Mouse (Mus musculus) midbrain, embryonic 13.5 days (tissue): ENCODE data around the gene Nmt1. TPM values are rescaled to one million over a fixed set of nuclear protein-coding genes. Genes with fewer than 3 reads are reported as not detected.
A peak's percentile ranks its signal among the peaks of the same experiment; 100 is the strongest.

ENCODE experiments used
- ATAC-seq: fragments of 200-750 bp; cut with Nextera tagmentation; 2 replicates; pipeline ENCODE4 v1.8.0; 2017; ENCODE audit warnings: mild to moderate bottlenecking, moderate TSS enrichment, moderate library complexity
- H3K27ac ChIP-seq: fragments of 300-500 bp; sonication (generic); 2 replicates; pipeline ENCODE4 v1.5.1; 2015; ENCODE audit warnings: inconsistent platforms, mild to moderate bottlenecking, moderate library complexity
- H3K27me3 ChIP-seq: fragments of 300-500 bp; sonication (generic); 2 replicates; pipeline ENCODE4 v1.6.1; 2015; ENCODE audit warnings: mild to moderate bottlenecking, inconsistent platforms
- H3K36me3 ChIP-seq: fragments of 300-500 bp; sonication (generic); 2 replicates; pipeline ENCODE4 v1.6.1; 2015; ENCODE audit warnings: mild to moderate bottlenecking, inconsistent platforms
- H3K4me1 ChIP-seq: fragments of 300-500 bp; sonication (generic); replicated peaks from 2 replicates; pipeline ENCODE4 v1.6.1; 2015; ENCODE audit warnings: inconsistent platforms
- H3K4me2 ChIP-seq: fragments of 300-500 bp; sonication (generic); replicated peaks from 2 replicates; pipeline ENCODE4 v1.6.1; 2015; ENCODE audit warnings: moderate library complexity, mild to moderate bottlenecking, inconsistent platforms
- H3K4me3 ChIP-seq: fragments of 300-500 bp; sonication (generic); replicated peaks from 2 replicates; pipeline ENCODE4 v1.5.1; 2015; ENCODE audit warnings: mild to moderate bottlenecking, inconsistent platforms
- H3K9ac ChIP-seq: fragments of 300-500 bp; sonication (generic); replicated peaks from 2 replicates; pipeline ENCODE4 v1.6.1; 2015; ENCODE audit warnings: mild to moderate bottlenecking, inconsistent platforms
- H3K9me3 ChIP-seq: fragments of 300-500 bp; sonication (generic); 2 replicates; pipeline ENCODE4 v1.6.1; 2016; ENCODE audit warnings: mild to moderate bottlenecking, inconsistent platforms
- WGBS: fragments of 180-500 bp; shearing (Covaris S2); methylation state at CpG from one replicate; pipeline ENCODE4 v1.1.7; 2015; 5-methylcytosine and 5-hydroxymethylcytosine counted together
- polyA plus RNA-seq: library from polyadenylated mRNA; unstranded; fragments of >200 nt; fragmentation: Nextera tagmentation; extraction: Ambion mirVana; gene quantifications from 2 replicates; pipeline ENCODE4 v1.2.1, GENCODE M21; 2015

Nmt1 gene
- polyA plus RNA-seq, 1 experiment from 2014 or later, result 45.2 TPM

DNA sequence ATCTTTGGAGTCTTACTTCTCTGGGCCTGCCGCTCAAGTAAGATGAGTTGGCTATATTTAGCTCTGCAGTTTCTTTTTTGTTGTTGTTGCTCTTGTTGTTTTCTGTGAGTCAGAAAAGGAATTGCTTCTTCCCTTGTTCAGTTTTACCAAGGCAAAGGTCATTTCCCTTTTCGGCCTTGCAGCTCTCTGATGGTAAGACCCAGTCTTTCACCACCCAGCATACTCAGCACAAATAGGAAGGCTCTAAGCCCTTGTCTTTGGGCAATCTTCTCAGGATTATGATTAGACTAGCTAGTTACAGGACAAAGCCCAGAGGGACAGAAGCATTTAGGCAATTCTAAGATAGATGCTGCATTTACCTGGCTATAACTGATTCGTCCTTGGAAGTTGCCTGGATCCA, 1.1 kb upstream of the Nmt1 start:
- ATAC-seq, result no peak
- Histone ChIP-seq H3K27ac (no peak overlapping the region), H3K9me3 (no peaks in the 10 kb centered on the region), H3K9ac (no peak overlapping the region), H3K4me3 (no peak overlapping the region), H3K27me3 (no peaks in the 10 kb centered on the region), H3K4me1 (peaks cover 26% of the 10 kb centered on the region), H3K36me3 (peaks cover 7% of the 10 kb centered on the region; the same call in 1 of the 2 replicates), H3K4me2 (no peak overlapping the region)
- WGBS, result 94% methylated on average over 3 of the region's 3 CpGs

DNA sequence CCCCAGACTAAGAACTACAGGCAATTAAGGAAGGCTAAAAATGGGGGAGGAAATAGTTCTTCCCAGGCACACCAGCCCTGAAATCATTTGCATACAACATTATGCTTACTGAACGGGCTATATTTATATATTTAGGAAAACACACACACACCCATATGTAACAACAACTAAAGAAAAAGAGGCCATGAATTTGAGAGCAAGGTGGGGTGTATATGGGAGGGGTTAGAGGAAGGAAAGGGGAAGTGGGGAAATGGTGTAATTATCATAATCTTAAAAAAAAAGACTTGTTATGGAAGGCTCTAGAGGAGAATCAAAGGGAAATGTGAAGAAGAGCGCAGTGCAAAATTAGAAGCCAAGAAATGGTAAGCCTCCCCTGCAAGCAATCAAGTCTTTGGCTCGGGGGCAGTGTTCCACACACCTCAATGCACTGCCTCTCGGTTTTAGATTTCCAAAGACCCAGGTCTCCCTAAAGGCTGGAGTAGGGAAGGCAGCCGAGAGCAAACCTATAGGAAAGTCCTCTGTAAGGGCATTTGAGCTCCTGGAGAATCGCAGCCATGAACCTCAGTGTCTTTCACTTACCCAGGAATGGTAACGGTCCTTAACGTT, 317 bp upstream of the Nmt1 start:
- peak overlapping the region; percentile 62 for H3K9ac ChIP-seq
- WGBS, result 17% methylated on average over 8 of the region's 8 CpGs
- ATAC-seq, result no peak
- H3K36me3 ChIP-seq, result peaks cover 7% of the 10 kb centered on the region; the same call in 1 of the 2 replicates
- no peaks in the 10 kb centered on the region for H3K27me3 ChIP-seq
- peaks cover 26% of the 10 kb centered on the region for H3K4me1 ChIP-seq
- peak overlapping the region; percentile 71 for H3K4me3 ChIP-seq
- peak overlapping the region; percentile 56; the same call in 1 of the 2 replicates for H3K27ac ChIP-seq
- no peaks in the 10 kb centered on the region for H3K9me3 ChIP-seq
- H3K4me2 ChIP-seq, result peak overlapping the region; percentile 70

DNA sequence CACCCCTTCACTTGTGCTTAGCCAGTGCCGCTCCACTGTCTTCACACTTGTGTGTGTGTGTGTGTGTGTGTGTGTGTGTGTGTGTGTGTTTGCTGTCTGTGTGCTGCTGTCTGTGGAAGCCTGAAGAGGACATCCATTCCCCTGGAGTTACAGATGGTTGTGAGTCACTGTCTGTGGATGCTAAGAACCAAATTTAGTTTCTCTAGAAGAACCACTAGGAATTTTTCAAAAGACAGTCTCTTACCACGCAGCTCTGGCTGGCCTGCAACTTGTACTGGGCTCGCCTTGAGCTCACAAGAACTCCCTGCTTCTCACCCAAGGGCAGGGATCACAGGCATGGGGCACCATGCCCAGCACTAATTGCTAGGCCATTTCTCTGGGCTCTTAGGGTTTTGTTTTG, 5.0 kb downstream of the Nmt1 start:
- no peak overlapping the region for H3K27ac ChIP-seq
- no peaks in the 10 kb centered on the region for H3K27me3 ChIP-seq
- H3K4me2 ChIP-seq, result no peak overlapping the region
- ATAC-seq, result no peak
- no peak overlapping the region for H3K9ac ChIP-seq
- H3K9me3 ChIP-seq, result no peaks in the 10 kb centered on the region
- 94% methylated on average over 3 of the region's 3 CpGs for WGBS
- no peak overlapping the region for H3K4me3 ChIP-seq
- peaks cover 11% of the 10 kb centered on the region for H3K36me3 ChIP-seq
- peaks cover 16% of the 10 kb centered on the region for H3K4me1 ChIP-seq

DNA sequence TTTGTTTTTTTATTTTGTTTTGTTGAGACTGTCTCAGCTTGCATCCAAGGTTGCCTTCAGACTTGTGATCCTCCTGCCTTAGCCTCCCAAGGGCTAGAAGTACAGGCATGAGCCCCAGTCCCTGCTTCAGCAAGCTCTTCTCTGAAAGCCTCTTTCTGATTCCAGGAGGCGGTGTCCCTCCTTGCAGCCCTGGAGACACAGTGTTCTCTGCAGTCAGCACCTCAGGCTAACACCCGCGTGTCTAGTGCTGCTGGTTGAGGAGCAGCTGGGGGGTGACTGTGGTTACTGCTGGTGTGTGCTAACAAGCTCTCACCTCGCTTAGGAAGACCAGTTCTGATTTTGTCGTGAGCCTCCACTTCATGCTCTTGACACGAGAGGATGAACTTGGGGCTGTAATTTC, 7.0 kb downstream of the Nmt1 start:
- H3K27ac ChIP-seq, result no peak overlapping the region
- H3K4me2 ChIP-seq, result no peak overlapping the region
- H3K4me1 ChIP-seq, result peaks cover 3% of the 10 kb centered on the region
- 90% methylated on average over 6 of the region's 6 CpGs for WGBS
- H3K27me3 ChIP-seq, result no peaks in the 10 kb centered on the region
- no peak overlapping the region for H3K4me3 ChIP-seq
- no peak for ATAC-seq
- H3K9me3 ChIP-seq, result no peaks in the 10 kb centered on the region
- H3K9ac ChIP-seq, result no peak overlapping the region
- peaks cover 19% of the 10 kb centered on the region for H3K36me3 ChIP-seq

DNA sequence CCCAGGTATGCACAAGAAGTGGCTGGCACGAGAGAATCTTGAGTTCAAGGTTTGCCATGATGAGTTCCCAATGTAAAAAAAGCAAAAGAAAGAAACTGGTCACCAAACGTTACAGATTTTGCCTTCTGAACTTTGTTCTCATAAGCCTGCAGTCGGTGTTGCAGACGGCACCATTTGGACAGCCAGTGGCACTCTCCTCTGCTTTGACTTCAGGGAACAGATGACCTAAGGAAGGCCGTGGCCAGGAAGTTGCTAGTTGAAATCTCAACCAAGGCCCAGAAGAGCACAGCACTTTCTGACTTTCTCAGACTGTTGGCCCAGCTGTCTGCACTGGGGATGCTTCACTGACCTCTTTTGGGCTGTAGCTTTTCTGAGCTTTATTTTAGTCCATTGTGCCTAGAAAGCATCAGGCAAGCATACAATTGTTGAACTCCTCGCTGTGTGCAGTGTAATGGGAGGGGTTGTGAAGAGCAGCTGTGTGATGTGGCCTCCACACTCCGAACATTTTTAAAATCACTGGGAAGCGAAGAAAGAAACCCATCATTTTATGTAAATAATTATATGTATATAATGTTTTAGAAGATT, 9.0 kb downstream of the Nmt1 start:
- H3K4me2 ChIP-seq, result no peak overlapping the region
- H3K27me3 ChIP-seq, result no peaks in the 10 kb centered on the region
- WGBS, result 86% methylated on average over 8 of the region's 8 CpGs
- no peak overlapping the region for H3K27ac ChIP-seq
- peaks cover 19% of the 10 kb centered on the region for H3K36me3 ChIP-seq
- no peak for ATAC-seq
- H3K9me3 ChIP-seq, result no peaks in the 10 kb centered on the region
- no peaks in the 10 kb centered on the region for H3K4me1 ChIP-seq
- H3K4me3 ChIP-seq, result no peak overlapping the region
- H3K9ac ChIP-seq, result no peak overlapping the region

DNA sequence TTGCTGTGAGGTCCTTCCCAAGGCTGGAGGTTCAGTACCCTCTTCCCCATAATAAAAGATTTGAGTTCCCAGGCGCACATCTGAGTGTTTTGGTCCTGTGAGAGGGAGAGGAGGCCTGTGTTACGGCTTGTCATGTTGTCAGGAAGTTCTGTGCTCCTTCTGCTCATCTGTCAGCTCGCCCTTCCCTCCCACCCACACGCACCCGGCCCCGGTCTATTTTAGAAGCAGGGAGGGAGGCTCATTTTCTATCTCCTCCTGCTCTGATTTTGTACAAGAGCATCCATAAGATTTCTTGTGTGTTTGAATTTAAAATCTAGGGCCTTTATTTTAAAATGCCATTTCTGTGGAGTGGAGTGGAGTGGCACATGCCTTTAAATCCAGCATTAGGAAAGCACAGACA, 10.0 kb downstream of the Nmt1 start:
- WGBS, result 93% methylated on average over 6 of the region's 6 CpGs
- no peak overlapping the region for H3K27ac ChIP-seq
- peaks cover 22% of the 10 kb centered on the region for H3K36me3 ChIP-seq
- 0 out of 2 replicates have a peak, but pooled peaks cover 3% of the 10 kb centered on the region for H3K4me1 ChIP-seq
- H3K9ac ChIP-seq, result no peak overlapping the region
- no peak overlapping the region for H3K4me2 ChIP-seq
- no peaks in the 10 kb centered on the region for H3K27me3 ChIP-seq
- H3K9me3 ChIP-seq, result no peaks in the 10 kb centered on the region
- no peak for ATAC-seq
- H3K4me3 ChIP-seq, result no peak overlapping the region

DNA sequence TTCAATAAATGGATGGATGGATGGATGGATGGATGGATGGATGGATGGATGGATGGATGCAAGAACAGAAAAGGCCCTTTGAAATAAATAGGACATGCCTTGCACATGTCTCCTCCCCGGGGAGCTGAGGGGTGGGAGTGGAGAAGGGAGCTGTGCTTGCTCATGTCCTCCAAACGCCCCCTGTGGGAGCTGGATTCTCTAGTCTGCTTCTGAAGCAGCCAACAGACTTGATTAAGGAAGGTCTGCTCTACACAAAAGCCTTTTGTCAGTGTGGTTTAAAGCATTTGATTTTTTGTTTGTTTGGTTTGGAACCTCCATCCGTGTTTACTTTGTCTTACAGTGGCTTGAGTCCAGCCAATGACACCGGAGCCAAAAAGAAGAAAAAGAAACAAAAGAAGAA, 14.8 kb downstream of the Nmt1 start:
- Histone ChIP-seq H3K36me3 (peaks cover 54% of the 10 kb centered on the region), H3K4me3 (no peak overlapping the region), H3K9ac (no peak overlapping the region), H3K9me3 (no peaks in the 10 kb centered on the region), H3K4me2 (no peak overlapping the region), H3K4me1 (0 out of 2 replicates have a peak, but pooled peaks cover 3% of the 10 kb centered on the region), H3K27ac (no peak overlapping the region), H3K27me3 (no peaks in the 10 kb centered on the region)
- no peak for ATAC-seq
- WGBS, result 81% methylated on average over 4 of the region's 4 CpGs

DNA sequence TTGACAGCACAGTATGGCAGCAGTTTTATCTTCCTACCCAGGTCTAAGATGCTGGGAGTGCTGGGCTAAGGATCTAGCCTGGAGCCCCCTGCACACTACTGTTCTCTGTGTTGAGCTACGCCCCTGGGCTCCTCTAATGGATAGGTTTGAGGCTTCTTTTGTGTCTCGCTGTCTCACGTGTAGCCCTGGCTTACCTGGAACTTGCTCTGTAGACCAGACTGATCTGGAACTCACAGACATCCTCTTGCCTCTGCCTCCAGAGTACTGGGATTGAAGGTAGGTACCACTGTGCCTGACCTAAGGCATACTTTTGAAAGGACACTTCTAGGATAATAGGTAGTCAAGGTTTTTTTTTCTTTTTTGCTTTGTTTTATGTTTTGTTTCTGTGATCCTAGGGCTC, 16.0 kb downstream of the Nmt1 start:
- ATAC-seq, result no peak
- Histone ChIP-seq H3K36me3 (peaks cover 47% of the 10 kb centered on the region), H3K4me2 (no peak overlapping the region), H3K4me3 (no peak overlapping the region), H3K9ac (no peak overlapping the region), H3K4me1 (0 out of 2 replicates have a peak, but pooled peaks cover 3% of the 10 kb centered on the region), H3K27me3 (no peaks in the 10 kb centered on the region), H3K27ac (no peak overlapping the region), H3K9me3 (no peaks in the 10 kb centered on the region)
- WGBS, result 98% methylated on average over 3 of the region's 3 CpGs

DNA sequence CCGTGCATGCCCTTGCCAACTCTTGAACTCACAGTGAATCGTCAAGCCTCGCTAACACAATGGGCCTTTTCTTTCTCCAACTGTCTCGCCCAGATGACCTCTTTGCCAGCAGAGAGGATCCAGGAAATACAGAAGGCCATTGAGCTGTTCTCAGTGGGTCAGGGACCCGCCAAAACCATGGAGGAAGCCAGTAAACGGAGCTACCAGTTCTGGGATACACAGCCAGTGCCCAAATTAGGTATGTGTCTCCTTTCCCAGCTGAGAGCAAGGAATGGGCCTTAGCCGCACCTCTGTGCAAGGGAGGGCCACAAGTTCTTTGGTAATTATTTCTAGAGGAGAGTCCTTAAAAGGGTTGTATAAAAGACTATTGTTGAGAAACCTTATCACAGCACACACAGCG, 18.3 kb downstream of the Nmt1 start:
- Histone ChIP-seq H3K27ac (no peak overlapping the region), H3K36me3 (peaks cover 62% of the 10 kb centered on the region), H3K9ac (no peak overlapping the region), H3K4me1 (0 out of 2 replicates have a peak, but pooled peaks cover 3% of the 10 kb centered on the region), H3K9me3 (no peaks in the 10 kb centered on the region), H3K4me2 (no peak overlapping the region), H3K4me3 (no peak overlapping the region), H3K27me3 (no peaks in the 10 kb centered on the region)
- no peak for ATAC-seq
- 64% methylated on average over 8 of the region's 8 CpGs for WGBS

DNA sequence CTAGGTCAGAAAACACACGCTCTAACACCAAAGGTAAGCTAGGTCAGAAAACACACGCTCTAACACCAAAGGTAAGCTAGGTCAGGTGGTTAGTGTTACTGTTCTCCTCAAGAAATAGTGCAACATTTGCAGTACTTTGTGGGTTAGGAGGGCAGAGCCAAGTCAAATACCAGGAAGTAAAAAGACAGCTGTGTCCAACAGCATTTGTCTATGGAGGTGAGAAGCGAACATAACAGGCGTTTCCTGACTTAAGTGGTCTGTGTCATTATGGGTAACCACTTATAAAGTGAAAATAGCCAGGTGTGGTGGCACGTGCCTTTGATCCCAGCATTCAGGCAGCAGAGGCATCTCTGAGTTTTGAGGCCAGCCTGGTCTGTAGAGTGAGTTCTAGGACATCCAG, 21.6 kb downstream of the Nmt1 start:
- no peak overlapping the region for H3K27ac ChIP-seq
- ATAC-seq, result no peak

DNA sequence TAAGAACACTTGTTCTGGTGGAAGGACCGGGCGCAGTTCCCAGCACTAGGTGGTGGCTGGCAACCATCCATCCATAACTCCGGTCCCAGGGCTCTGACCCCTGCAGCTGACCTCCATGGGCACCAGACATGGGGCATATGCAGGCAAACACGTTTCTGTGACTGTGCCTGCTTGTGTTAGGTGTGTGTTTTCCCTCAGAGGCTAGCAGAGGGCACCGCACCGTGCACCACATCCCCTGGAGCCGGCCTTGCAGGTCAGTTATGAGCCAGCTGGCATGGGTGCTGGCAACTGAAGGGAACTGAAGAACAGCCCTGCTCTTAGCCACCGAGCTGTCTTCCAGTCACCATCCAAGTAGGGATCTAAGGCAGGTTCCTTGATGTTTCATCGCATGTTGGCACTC, 22.2 kb downstream of the Nmt1 start:
- H3K4me2 ChIP-seq, result no peak overlapping the region
- no peaks in the 10 kb centered on the region for H3K4me1 ChIP-seq
- H3K4me3 ChIP-seq, result no peak overlapping the region
- H3K9ac ChIP-seq, result no peak overlapping the region
- WGBS, result 94% methylated on average over 9 of the region's 9 CpGs
- no peaks in the 10 kb centered on the region for H3K9me3 ChIP-seq
- no peak for ATAC-seq
- peaks cover 62% of the 10 kb centered on the region for H3K36me3 ChIP-seq
- no peaks in the 10 kb centered on the region for H3K27me3 ChIP-seq
- no peak overlapping the region for H3K27ac ChIP-seq

More for the DNA sequence above, 21.6 kb downstream of the Nmt1 start:
- peaks cover 67% of the 10 kb centered on the region for H3K36me3 ChIP-seq
- H3K9me3 ChIP-seq, result no peaks in the 10 kb centered on the region
- WGBS, result 95% methylated on average over 5 of the region's 5 CpGs
- H3K27me3 ChIP-seq, result no peaks in the 10 kb centered on the region
- no peaks in the 10 kb centered on the region for H3K4me1 ChIP-seq
- no peak overlapping the region for H3K9ac ChIP-seq
- H3K4me3 ChIP-seq, result no peak overlapping the region
- no peak overlapping the region for H3K4me2 ChIP-seq

DNA sequence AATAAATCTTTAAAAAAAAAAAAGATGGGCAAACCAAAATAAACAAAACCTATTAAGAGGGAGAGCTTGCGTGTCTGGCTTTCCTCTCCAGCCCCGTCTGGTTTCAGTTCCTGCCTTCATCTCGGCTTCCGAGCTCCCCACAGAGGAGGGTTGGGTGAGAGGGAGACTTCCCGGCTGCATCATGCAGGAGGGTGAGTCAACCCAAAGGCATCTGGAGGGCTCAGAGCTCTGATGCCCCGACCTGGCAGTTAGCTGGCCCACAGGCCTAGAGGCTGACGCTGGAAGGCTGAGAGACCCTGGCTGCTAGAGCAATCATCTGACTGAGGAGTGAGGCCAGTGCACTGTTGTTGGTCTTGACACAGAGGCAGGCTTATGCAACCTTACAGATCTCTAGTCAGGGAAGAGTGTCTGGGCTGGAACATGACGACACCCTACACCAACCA, 23.3 kb downstream of the Nmt1 start:
- WGBS, result 91% methylated on average over 8 of the region's 8 CpGs
- H3K4me2 ChIP-seq, result no peak overlapping the region
- H3K4me3 ChIP-seq, result no peak overlapping the region
- H3K27me3 ChIP-seq, result no peaks in the 10 kb centered on the region
- no peak overlapping the region for H3K27ac ChIP-seq
- no peaks in the 10 kb centered on the region for H3K4me1 ChIP-seq
- H3K9me3 ChIP-seq, result no peaks in the 10 kb centered on the region
- H3K36me3 ChIP-seq, result peaks cover 62% of the 10 kb centered on the region
- no peak overlapping the region for H3K9ac ChIP-seq
- ATAC-seq, result no peak

DNA sequence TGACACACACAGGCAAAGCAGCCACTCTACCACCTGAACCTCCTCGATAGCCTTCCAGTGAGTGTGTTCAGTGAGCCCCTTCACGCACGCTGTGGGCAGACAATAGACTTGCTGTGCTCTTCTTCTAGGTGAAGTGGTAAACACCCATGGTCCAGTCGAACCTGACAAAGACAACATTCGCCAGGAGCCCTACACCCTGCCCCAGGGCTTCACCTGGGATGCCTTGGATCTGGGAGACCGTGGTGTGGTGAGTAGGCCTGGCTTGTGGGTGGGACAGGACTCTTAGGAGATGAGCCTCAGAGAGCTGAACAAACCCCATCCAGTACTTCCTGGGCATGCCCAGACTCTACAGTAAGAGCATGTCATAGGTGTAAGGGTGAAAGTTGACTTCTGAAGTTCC, 24.1 kb downstream of the Nmt1 start:
- WGBS, result 92% methylated on average over 6 of the region's 6 CpGs
- H3K27me3 ChIP-seq, result no peaks in the 10 kb centered on the region
- H3K36me3 ChIP-seq, result peaks cover 64% of the 10 kb centered on the region

More for the DNA sequence above, 24.1 kb downstream of the Nmt1 start:
- Histone ChIP-seq H3K9ac (no peak overlapping the region), H3K4me1 (no peaks in the 10 kb centered on the region), H3K4me2 (no peak overlapping the region), H3K9me3 (no peaks in the 10 kb centered on the region), H3K27ac (no peak overlapping the region), H3K4me3 (no peak overlapping the region)
- no peak for ATAC-seq
